Mouse (Mus musculus) left cerebral cortex, adult 11 months (tissue): ENCODE results near the gene Vps13a.

Source experiments
- DNase-seq: peaks from one replicate; pipeline ENCODE4 v3.0.0; 2022; ENCODE audit warnings: low spot score

Gene Vps13a

DNA sequence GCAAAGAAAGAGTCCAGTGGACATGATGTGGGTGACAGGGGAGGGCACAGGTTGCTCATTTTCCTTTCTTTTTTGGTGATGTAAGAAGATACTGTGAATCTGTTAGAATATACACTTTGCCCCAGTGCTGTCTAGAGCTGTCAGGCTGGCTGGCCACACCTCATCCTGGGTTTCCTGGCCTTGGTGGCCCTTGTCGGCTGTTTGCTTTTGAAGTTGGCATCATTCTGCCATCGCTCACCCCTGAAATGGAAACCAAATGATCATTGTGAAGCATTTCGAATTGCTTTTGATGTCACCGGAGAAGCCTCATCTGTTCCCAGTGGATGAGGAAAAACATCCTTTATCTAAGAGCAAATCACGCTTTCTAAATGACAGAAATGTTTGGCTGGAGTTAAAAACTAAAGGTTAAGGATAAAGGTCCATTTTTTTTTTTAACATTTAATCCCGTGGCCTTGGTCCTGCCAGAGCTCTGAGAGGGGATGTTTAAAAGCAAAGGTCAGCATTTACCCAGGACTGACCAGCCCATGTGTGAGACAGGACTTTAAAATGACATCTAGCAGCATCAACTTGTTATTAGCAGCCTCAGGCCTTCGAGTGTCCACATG, 201.0 kb downstream of the Vps13a start:
- DNase-seq: no peak

DNA sequence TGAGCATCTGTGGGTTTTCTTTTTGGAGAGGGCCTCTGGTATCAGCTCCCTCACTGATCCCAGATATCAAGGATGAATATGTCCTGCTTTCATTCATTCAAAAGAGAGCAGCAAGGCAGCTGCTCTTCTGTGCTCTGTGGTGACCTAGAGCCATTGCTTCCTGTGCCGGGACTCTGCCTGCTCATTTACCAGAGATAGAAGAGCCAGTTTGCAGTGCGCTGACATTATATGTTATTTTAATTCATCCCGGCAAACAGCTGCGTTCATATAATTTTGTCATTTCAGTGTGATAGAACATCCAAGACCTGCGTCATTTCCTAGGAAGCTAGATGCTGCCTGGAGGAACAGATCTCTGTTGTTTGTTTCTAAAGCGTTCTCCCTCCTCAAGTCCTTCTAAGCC, 203.9 kb downstream of the Vps13a start:
- no peak for DNase-seq
